7 mouse cellular contexts compared by ENCODE assay signal in the genomic region with DNA sequence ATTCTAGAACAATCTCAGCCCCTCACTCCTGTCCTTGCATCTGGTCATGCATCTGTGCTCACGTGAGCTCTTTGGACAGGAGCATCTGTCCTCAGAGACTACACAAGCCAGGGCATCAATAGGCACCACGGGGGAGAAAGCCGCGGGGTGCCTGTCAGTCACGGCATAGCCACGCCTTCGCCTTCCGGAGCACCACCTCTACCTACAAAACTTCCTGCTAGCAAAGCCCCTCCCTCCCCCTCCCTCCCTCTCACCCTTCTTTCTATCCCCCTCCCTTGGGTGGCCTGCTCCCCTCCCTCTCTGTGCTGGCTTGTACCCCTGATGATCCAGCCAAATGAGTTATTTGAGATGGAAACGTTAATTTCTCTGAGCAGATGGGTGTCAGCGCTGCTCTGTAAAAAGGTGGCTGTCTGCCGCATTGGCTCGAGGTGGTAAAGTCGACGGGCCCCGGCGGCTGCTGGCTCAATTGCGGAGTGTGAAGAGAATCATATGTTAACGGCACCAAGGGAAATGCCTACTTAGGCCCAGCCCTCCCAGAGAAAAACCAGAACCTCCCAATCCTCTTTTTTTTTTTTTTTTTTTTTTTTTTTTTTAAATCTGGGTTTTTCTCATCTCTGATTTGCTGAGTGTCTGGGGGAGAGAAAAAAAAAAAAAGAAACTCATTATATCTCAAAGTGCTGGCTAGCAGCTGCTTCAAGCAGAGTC.
DNase-seq lines count a peak whose midpoint lies in the region; ATAC-seq and TF ChIP-seq lines count a peak whose summit lies in the region.

No protein-coding gene starts in this region.

- H3K36me3 ChIP-seq in E14TG2a.4 (ENCODE audit: insufficient read depth, low read length) = no peaks in the 10 kb centered on the region
- no peaks in the 10 kb centered on the region for H3K36me3 ChIP-seq in forebrain, embryonic 16.5 days (ENCODE audit: control insufficient read depth, insufficient read depth)
- H3K36me3 ChIP-seq in hindbrain, embryonic 16.5 days (ENCODE audit: control insufficient read depth, insufficient read depth, low read length) = no peaks in the 10 kb centered on the region
- no peaks in the 10 kb centered on the region for H3K36me3 ChIP-seq in limb, embryonic 10.5 days
- no peaks in the 10 kb centered on the region for H3K36me3 ChIP-seq in midbrain, embryonic 14.5 days (ENCODE audit: control insufficient read depth, insufficient read depth, low read length)

- peaks cover 15% of the 10 kb centered on the region for H3K9me3 ChIP-seq in E14TG2a.4 (ENCODE audit: low read length)
- no peaks in the 10 kb centered on the region for H3K9me3 ChIP-seq in forebrain, embryonic 16.5 days (ENCODE audit: control insufficient read depth, low read length)
- no peaks in the 10 kb centered on the region for H3K9me3 ChIP-seq in hindbrain, embryonic 16.5 days (ENCODE audit: control insufficient read depth, low read length)
- no peaks in the 10 kb centered on the region for H3K9me3 ChIP-seq in limb, embryonic 10.5 days (replicated peaks)
- H3K9me3 ChIP-seq in midbrain, embryonic 14.5 days (ENCODE audit: control insufficient read depth, low read length) = no peaks in the 10 kb centered on the region

- WGBS in forebrain, embryonic 16.5 days = under 1% methylated on average over 18 of the region's 18 CpGs
- 1% methylated on average over 18 of the region's 18 CpGs for WGBS in hindbrain, embryonic 16.5 days
- WGBS in limb, embryonic 10.5 days = 1% methylated on average over 18 of the region's 18 CpGs
- WGBS in midbrain, embryonic 14.5 days = 2% methylated on average over 18 of the region's 18 CpGs

- peak; percentile 97 for DNase-seq in brain, embryonic 14.5 days (ENCODE audit: low read depth)
- peak; percentile 61 for DNase-seq in limb, embryonic 10.5 days (ENCODE audit: low spot score)
- DNase-seq in midbrain, embryonic 14.5 days = peak; percentile 74
- peak; percentile 45 to 58 for DNase-seq in thymus, adult 18-20 months

- peak overlapping the region; percentile 75 for H3K27ac ChIP-seq in forebrain, embryonic 16.5 days (ENCODE audit: low read length)
- peak overlapping the region; percentile 48; the same call in 1 of the 2 replicates for H3K27ac ChIP-seq in hindbrain, embryonic 16.5 days (ENCODE audit: low read depth, low read length)
- H3K27ac ChIP-seq in limb, embryonic 10.5 days = peak overlapping the region; percentile 11; the same call in 1 of the 2 replicates
- peak overlapping the region; percentile 74 for H3K27ac ChIP-seq in midbrain, embryonic 14.5 days (replicated peaks; ENCODE audit: low read depth, low read length)

- H3K4me1 ChIP-seq in E14TG2a.4 (replicated peaks; ENCODE audit: low read depth, low read length) = peaks cover 82% of the 10 kb centered on the region
- peaks cover 32% of the 10 kb centered on the region for H3K4me1 ChIP-seq in forebrain, embryonic 16.5 days (replicated peaks; ENCODE audit: control insufficient read depth, insufficient read depth, low read length)
- peaks cover 23% of the 10 kb centered on the region for H3K4me1 ChIP-seq in hindbrain, embryonic 16.5 days (ENCODE audit: control insufficient read depth, insufficient read depth, low read depth, low read length)
- peaks cover 39% of the 10 kb centered on the region for H3K4me1 ChIP-seq in limb, embryonic 10.5 days
- H3K4me1 ChIP-seq in midbrain, embryonic 14.5 days (ENCODE audit: control insufficient read depth, insufficient read depth, low read length) = peaks cover 24% of the 10 kb centered on the region

- no peak for TF ChIP-seq CTCF in E14TG2a.4 (conservative IDR thresholded peaks at IDR 0.05; ENCODE audit: low read length)
- no peak for TF ChIP-seq CTCF in brain, embryonic 14.5 days (IDR thresholded peaks at IDR 0.05; ENCODE audit: borderline replicate concordance, extremely low read depth, insufficient read depth, insufficient read length)

- H3K9ac ChIP-seq in forebrain, embryonic 16.5 days (replicated peaks; ENCODE audit: low read depth, low read length) = peak overlapping the region; percentile 41
- peak overlapping the region; percentile 23; the same call in 1 of the 2 replicates for H3K9ac ChIP-seq in hindbrain, embryonic 16.5 days (ENCODE audit: low read depth, low read length)
- H3K9ac ChIP-seq in midbrain, embryonic 14.5 days (replicated peaks; ENCODE audit: low read length) = no peak overlapping the region

- H3K4me2 ChIP-seq in forebrain, embryonic 16.5 days (ENCODE audit: low read length) = peak overlapping the region; percentile 55
- H3K4me2 ChIP-seq in hindbrain, embryonic 16.5 days (ENCODE audit: low read length) = peak overlapping the region; percentile 61
- peak overlapping the region; percentile 45 for H3K4me2 ChIP-seq in midbrain, embryonic 14.5 days (ENCODE audit: low read length)

- peaks cover 2% of the 10 kb centered on the region; the same call in 1 of the 2 replicates for H3K27me3 ChIP-seq in E14TG2a.4 (ENCODE audit: insufficient read depth, low read length)
- H3K27me3 ChIP-seq in forebrain, embryonic 16.5 days (replicated peaks; ENCODE audit: control insufficient read depth, insufficient read depth, low read length) = no peaks in the 10 kb centered on the region
- 0 out of 2 replicates have a peak, but pooled peaks cover 2% of the 10 kb centered on the region for H3K27me3 ChIP-seq in hindbrain, embryonic 16.5 days (replicated peaks; ENCODE audit: control insufficient read depth, insufficient read depth, low read length)
- peaks cover 52% of the 10 kb centered on the region for H3K27me3 ChIP-seq in limb, embryonic 10.5 days (ENCODE audit: low read depth, poor library complexity, severe bottlenecking)
- H3K27me3 ChIP-seq in midbrain, embryonic 14.5 days (ENCODE audit: control insufficient read depth, insufficient read depth, low read length) = 0 out of 2 replicates have a peak, but pooled peaks cover 4% of the 10 kb centered on the region

- peak overlapping the region; percentile 56 for H3K4me3 ChIP-seq in E14TG2a.4 (replicated peaks; ENCODE audit: low read length)
- peak overlapping the region; percentile 27 for H3K4me3 ChIP-seq in forebrain, embryonic 16.5 days (replicated peaks; ENCODE audit: low read length)
- H3K4me3 ChIP-seq in hindbrain, embryonic 16.5 days (ENCODE audit: low read length) = peak overlapping the region; percentile 17
- peak overlapping the region; percentile 44 for H3K4me3 ChIP-seq in limb, embryonic 10.5 days
- H3K4me3 ChIP-seq in midbrain, embryonic 14.5 days (replicated peaks; ENCODE audit: low read depth, low read length) = peak overlapping the region; percentile 14; the same call in 1 of the 2 replicates

- ATAC-seq in forebrain, embryonic 16.5 days = peak; percentile 92
- peak; percentile 55 for ATAC-seq in hindbrain, embryonic 16.5 days
- ATAC-seq in midbrain, embryonic 14.5 days (ENCODE audit: low FRiP score, low TSS enrichment) = peak; percentile 51

- no peak for TF ChIP-seq POLR2A in brain, embryonic 14.5 days (IDR thresholded peaks at IDR 0.05; ENCODE audit: borderline replicate concordance, extremely low read depth, insufficient read depth, insufficient read length, poor library complexity, severe bottlenecking)

Comparison
In these comparisons a context has a peak if more than half of its experiments do, and no peak if none do; other contexts are left out.
1. Peak in every context shown above with its lines: DNase-seq, ATAC-seq, H3K4me3 ChIP-seq and H3K27ac ChIP-seq.
2. H3K27ac ChIP-seq: peak in every context shown above with its lines; median percentile 75 in forebrain, embryonic 16.5 days; 74 in midbrain, embryonic 14.5 days; 48 in hindbrain, embryonic 16.5 days; 11 in limb, embryonic 10.5 days.